Mouse (Mus musculus): ENCODE results near the gene Pcif1. TPM values are rescaled to one million over a fixed set of nuclear protein-coding genes. Genes with fewer than 3 reads are reported as not detected.

Gene Pcif1
- total and polyA plus RNA-seq, 3 experiments = 20.0 to 59.1 (median 33.6) TPM

DNA sequence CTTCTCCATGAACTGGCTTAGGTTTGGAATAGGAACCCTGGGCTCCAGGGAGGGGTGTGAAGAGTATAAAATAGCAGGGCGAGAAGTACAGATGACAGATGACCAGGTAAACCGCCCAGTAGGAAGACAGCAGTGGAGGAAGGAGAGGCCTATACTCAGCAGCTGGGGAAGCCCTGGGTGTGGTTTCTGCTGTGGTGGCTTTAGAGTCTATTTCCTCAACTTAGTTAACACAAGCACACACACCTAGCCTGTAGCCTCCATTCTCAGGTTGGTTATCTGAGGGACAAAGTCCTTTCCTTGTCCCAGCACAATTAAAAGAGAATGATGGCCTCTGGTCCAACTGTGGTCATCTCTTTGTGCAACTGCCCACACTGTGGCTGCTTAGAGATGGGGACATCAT is 10.9 kb downstream of the Pcif1 start:
- no peaks in the 10 kb centered on the region for H3K4me1 ChIP-seq (ENCODE audit: control insufficient read depth in 1 of 2, insufficient read depth in 2 of 2)
- H3K4me3 ChIP-seq (replicated peaks in 1 of 3; ENCODE audit: low read depth in 2 of 3, low read length in 2 of 3, poor library complexity in 1 of 3) = no peak overlapping the region
- H3K9ac ChIP-seq (ENCODE audit: insufficient read depth, low read depth) = no peak overlapping the region
- H3K27ac ChIP-seq (ENCODE audit: insufficient read depth, low read depth) = no peak overlapping the region
- in situ Hi-C loops (cut with MboI; ENCODE audit: low pct_ligation_motif_present, low pct_unique_long_range_greater_than_20kb, low sequenced_read_pairs) (no loop called here), dilution Hi-C loops (cut with MboI; ENCODE audit: extremely low pct_ligation_motif_present, extremely low pct_unique_long_range_greater_than_20kb, low sequenced_read_pairs) (no loop called here)
- H3K36me3 ChIP-seq (replicated peaks in 1 of 2; ENCODE audit: control insufficient read depth in 1 of 2, insufficient read depth in 1 of 2, low read length in 1 of 2) = peaks cover 100% of the 10 kb centered on the region in 2 experiments
- TF ChIP-seq CHD2 (IDR thresholded peaks at IDR 0.05; ENCODE audit: low read length) = no peak
- no peak for TF ChIP-seq NELFE (IDR thresholded peaks at IDR 0.05; ENCODE audit: low read depth, low read length)
- no peak for TF ChIP-seq POLR2AphosphoS2 (IDR thresholded peaks at IDR 0.05; ENCODE audit: low read depth, low read length)
- H3K79me2 ChIP-seq (replicated peaks; ENCODE audit: control insufficient read depth, extremely low read depth, insufficient read depth, poor library complexity, severe bottlenecking) = no peaks in the 10 kb centered on the region
- H3K9me3 ChIP-seq (replicated peaks; ENCODE audit: low read length) = no peaks in the 10 kb centered on the region
- no peak for DNase-seq (ENCODE audit: extremely low read depth)
- no peak overlapping the region for H3K4me2 ChIP-seq (ENCODE audit: insufficient read depth, low read depth, poor library complexity, severe bottlenecking)
- no peaks in the 10 kb centered on the region for H3K27me3 ChIP-seq (replicated peaks)

- Histone ChIP-seq H3K4me3 (replicated peaks in 1 of 3; ENCODE audit: low read depth in 2 of 3, low read length in 2 of 3, poor library complexity in 1 of 3) (no peak overlapping the region), H3K27ac (ENCODE audit: insufficient read depth, low read depth) (no peak overlapping the region), H3K4me1 (ENCODE audit: control insufficient read depth in 1 of 2, insufficient read depth in 2 of 2) (no peaks in the 10 kb centered on the region), H3K4me2 (ENCODE audit: insufficient read depth, low read depth, poor library complexity, severe bottlenecking) (no peak overlapping the region), H3K9me3 (replicated peaks; ENCODE audit: low read length) (no peaks in the 10 kb centered on the region), H3K9ac (ENCODE audit: insufficient read depth, low read depth) (no peak overlapping the region), H3K79me2 (replicated peaks; ENCODE audit: control insufficient read depth, extremely low read depth, insufficient read depth, poor library complexity, severe bottlenecking) (no peaks in the 10 kb centered on the region), H3K36me3 (replicated peaks in 1 of 2; ENCODE audit: control insufficient read depth in 1 of 2, insufficient read depth in 1 of 2, low read length in 1 of 2) (peaks cover 100% of the 10 kb centered on the region in 2 experiments), H3K27me3 (replicated peaks) (no peaks in the 10 kb centered on the region)
- no peak for DNase-seq (ENCODE audit: extremely low read depth)
- in situ Hi-C loops (cut with MboI; ENCODE audit: low pct_ligation_motif_present, low pct_unique_long_range_greater_than_20kb, low sequenced_read_pairs) = no loop called here
- no peak for TF ChIP-seq ETS1 (conservative IDR thresholded peaks at IDR 0.05; ENCODE audit: low read depth, low read length)
- no peak for TF ChIP-seq CTCF (conservative IDR thresholded peaks at IDR 0.05 in 1 of 2, IDR thresholded peaks at IDR 0.05 in 1 of 2; ENCODE audit: low read depth in 2 of 2, low read length in 2 of 2)
- TF ChIP-seq CHD2 (IDR thresholded peaks at IDR 0.05; ENCODE audit: low read length) = no peak
- no peak for TF ChIP-seq ZMIZ1 (IDR thresholded peaks at IDR 0.05; ENCODE audit: low read depth, low read length)
- no peak for TF ChIP-seq KAT2A (IDR thresholded peaks at IDR 0.05; ENCODE audit: insufficient replicate concordance, low read length)
- no peak for TF ChIP-seq POLR2AphosphoS2 (IDR thresholded peaks at IDR 0.05; ENCODE audit: low read depth, low read length)
- TF ChIP-seq ZNF384 (IDR thresholded peaks at IDR 0.05; ENCODE audit: low read depth, low read length) = no peak
- TF ChIP-seq ELF1 (IDR thresholded peaks at IDR 0.05; ENCODE audit: low read depth, low read length) = no peak
- no peak for TF ChIP-seq MAZ (IDR thresholded peaks at IDR 0.05; ENCODE audit: low read depth, low read length)
- TF ChIP-seq SMC3 (IDR thresholded peaks at IDR 0.05; ENCODE audit: low read depth, low read length) = no peak
- no peak for TF ChIP-seq SIN3A (IDR thresholded peaks at IDR 0.05; ENCODE audit: low read length)
- TF ChIP-seq PAX5 (IDR thresholded peaks at IDR 0.05; ENCODE audit: low read length) = no peak
- TF ChIP-seq MXI1 (IDR thresholded peaks at IDR 0.05; ENCODE audit: low read depth, low read length) = no peak
- dilution Hi-C loops (cut with MboI; ENCODE audit: extremely low pct_ligation_motif_present, extremely low pct_unique_long_range_greater_than_20kb, low sequenced_read_pairs) = no loop called here
Observed at GRCm38 (mm10) chr2:164890411-164891049, 11.4 kb downstream of the Pcif1 start.

All from CH12.LX (cell line).